Mouse (Mus musculus) right cerebral cortex, adult 18-20 months (tissue): ENCODE measurements around the gene Tnip2.
A peak's percentile ranks its signal among the peaks of the same experiment; 100 is the strongest.

ENCODE experiments used
- DNase-seq: peaks from one replicate; pipeline ENCODE4 v3.0.0; 2022; ENCODE audit warnings: mixed read lengths

The Tnip2 gene

DNA sequence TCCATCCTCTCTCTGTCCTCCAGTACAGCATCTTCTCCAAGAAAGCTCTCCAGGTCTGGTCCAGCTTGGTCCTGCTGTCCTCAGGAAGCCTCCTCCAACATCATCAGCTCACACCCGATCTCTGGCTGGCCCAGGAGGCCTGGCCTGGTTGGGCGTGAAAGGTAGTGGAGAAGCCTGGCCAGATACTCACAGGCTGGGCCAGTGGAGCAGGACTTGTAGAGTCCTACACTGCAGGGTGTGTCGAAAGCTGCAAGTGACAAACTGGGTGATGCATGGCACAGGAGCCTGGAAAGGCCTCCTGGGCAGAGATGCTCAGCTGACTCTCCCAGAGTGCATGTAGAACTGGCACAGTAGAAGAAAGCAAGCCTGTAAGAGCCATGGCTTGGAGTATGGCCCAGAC is 7.5 kb upstream of the Tnip2 start:
- DNase-seq = no peak

DNA sequence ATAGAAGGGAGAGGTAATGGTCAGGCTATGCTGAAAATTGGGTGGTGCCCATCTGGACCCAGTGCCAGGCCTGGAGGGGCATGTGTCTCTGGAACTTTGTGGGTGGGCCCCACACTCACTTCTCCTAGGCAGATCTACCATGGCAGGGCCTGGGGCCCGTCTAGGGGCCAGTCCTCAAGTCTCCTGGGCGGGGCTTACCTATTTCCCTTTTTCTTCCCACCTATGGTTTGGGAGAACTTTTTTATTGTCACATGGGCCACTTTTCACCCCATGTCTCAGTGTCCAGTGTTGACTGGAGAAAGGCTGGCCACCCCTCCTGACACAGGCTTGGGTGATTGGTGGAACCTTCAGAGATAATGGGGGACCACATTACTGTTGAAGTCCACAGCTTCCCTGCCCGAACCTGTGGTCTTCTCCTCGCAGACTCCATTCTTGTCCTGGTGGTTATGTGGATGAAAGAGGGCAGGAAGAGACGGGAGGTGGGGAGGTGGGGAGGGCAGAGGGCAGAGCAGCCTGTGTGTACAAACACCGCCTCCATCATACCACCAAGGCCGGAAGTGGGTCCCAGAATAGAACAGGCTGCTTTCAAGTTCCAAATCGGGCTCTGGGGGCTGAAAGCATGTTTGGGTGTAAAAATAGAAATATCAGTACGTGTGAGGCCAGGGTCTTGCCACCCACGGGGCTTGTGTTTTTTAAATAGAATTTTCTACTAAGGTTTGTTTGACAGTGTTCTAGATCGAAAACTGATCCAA is 6.8 kb upstream of the Tnip2 start:
- DNase-seq = no peak

DNA sequence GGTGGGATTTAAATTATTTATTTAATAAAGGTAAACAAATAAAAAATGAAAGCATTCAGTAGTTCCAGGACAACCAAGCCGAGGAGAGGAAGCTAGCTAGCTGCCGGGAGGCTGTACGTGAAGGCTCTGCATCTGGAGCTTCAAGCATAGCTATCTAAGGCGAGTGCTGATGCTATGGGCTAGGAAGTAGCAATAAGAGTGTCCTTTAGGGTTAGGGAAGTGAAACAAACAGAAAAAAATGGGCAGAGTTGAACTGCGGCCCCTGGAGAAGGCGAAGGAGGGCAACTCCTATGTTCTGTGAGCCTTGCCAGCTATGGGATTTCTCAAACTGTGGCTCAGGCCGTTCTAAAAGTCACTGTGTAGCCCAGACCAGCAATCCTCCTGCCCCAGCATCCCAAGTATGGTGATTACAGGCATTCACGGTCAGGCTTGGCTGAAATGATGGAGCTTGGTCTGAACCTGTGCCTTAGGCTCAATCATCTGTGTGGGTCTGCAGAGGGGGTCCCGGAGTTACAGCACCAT is 5.7 kb upstream of the Tnip2 start:
- no peak for DNase-seq

DNA sequence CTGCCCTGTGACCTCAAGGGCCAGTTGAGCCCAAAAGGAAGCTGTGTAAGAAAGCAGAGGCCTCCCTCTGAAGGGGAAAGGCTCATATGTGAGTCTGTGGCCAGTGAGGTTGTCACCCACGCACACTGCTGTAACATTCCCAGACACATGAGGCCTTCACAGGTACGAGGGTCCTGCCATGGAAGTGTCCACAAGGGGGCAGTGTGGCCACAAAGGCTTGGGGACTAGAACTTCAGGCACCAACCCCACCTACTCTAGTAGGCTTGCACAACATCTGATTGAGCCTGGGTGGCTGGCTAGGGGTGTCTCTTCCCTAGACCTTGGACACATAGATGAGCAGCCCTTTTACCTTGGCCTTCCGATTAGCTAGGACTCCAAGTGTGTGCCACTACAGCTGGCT is 4.1 kb upstream of the Tnip2 start:
- DNase-seq = peak; percentile 74

DNA sequence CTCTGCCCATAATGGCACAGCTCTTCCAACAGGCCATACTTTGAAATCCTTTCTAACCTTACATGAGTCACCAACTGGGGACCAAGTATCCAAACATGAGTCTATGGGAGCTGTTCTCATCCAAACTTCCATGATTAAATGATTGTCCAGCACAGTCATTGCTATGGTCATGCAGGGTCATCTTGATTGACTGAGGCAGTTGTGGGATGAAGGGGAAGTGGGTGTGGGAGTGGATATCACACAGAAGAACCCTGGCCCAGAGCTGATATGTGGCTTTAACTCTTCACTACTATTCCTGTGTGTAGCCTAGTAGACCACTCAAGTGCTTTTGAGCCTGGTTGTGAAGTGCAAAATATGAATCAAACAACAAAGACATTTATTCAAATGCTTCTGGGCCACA is 1.3 kb upstream of the Tnip2 start:
- no peak for DNase-seq

DNA sequence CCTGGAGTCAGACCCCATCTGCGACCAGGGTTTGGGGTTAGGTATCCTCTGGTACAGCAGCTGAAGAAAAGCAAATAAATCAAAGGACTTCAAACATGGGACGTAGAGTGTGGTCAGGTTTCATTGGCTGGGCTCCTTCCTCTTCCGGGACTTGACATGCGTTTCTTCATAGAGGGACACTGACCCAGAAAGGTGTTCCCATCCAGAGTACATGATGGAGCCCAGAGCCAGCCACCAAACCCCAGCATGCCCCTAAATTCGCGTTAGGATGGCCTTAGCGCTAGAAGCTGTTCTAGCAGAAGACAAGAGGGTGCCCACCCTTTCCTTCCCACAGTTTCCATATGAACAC is 401 bp upstream of the Tnip2 start:
- no peak for DNase-seq

DNA sequence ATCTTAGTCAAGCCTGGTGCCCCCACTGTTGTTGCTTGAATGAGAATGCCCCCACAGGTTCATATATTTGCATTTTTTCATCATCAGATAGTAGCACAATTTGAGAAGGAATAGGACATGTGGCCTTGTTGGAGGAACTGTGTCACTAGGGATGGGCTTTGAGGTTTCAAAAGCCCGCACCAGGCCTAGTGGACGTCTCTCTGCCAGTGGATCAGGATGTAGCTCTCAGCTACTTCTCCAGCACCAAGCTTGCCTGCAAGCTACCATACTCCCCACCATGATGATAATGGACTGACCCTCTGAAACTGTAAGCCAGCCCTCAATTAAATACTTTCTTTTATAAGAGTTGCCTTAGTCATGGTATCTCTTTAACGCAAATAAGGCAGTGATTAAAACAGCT is 1.3 kb downstream of the Tnip2 start:
- DNase-seq = no peak

DNA sequence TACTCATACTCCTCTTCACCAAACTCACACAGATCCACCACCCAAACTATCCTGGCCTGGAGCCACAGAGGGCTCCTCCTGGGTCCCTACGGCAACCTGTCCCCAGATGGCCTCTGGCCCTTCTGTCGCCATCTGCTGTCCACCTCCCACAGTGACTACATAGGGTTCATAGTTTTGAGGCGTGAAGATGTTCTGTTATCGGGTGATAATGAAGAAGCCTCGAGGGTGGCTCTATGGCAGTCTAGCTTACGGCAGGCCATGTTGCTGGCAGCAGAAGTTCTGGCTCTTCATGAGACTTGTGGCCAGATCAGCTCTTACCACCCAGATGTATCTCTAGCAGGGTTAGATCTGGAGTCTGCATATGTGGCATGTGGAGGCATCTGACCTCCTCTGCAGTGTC is 11.0 kb downstream of the Tnip2 start:
- DNase-seq = no peak

DNA sequence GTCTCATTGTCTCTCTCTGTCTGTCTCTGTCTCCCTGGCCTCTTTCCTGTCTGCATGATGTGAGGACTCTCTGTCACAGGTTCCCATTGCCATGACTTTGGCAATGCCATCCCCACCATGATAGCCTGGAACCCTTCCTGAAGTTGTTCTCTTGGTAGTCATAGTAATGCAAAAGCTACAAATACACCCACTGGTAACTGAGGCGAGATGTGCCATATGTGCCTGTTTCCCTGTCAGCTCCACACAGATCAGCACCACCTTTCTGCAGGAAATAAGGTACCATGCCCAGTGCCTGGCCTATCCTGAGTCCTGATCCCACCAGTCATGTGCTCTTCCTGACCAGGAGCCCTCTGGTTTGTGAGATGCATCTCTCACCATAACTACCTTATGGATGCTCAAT is 11.4 kb downstream of the Tnip2 start:
- no peak for DNase-seq

DNA sequence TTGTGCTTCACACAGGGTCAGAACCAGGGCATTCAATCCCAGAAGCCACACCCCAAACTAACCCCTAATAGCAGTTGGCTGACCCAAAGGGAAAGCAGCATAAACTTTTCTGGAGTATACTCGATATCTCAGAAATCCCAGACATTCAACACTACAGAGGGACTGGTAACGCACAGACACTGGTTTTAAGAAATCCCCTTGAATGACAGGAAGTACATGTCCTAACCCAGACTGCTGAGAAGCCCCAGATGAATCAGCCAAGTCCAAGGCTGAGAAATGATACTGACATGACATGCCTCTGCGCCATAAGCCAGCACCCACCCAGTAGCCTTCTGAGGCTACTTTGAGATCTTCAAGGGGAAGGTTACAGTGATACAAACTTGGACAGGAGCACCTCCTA is 12.2 kb downstream of the Tnip2 start:
- no peak for DNase-seq

DNA sequence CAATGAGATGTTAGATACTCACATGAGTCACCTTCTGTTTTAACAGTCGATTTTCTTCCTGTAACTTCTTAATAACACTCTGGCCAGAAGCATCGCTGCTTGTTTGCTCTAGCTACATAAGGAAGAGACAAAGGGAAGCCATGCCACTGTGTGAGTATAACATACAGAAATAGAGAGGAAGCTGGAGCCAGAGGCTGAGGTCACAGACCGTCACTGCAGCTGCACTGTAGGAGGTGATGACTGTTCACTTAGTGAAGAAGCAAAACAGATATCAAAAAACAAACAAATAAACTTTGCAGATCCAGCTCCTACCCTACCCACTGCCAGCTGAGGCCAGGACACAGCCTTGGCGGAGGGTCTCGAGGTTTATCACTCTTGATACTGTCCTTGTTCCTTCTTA is 12.9 kb downstream of the Tnip2 start:
- no peak for DNase-seq

DNA sequence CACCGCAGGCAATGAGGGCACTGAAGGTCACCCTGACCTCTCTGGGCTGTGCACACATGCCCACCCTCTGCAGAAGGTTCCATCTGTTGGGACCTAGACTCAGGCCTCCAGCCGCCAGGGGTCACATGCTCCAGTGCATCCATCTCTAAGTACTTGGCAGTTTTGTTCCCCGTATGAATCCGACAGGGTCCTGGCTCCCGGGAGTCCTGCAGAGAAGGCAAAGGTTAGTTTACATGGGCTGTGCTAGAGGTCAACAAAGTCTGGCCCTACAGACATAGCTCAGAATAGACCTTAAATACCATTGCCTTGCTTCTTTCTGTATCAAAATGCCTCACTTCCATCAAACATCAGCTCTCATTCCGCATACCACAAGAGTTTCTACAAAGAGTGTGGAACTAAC is 17.0 kb downstream of the Tnip2 start:
- no peak for DNase-seq

DNA sequence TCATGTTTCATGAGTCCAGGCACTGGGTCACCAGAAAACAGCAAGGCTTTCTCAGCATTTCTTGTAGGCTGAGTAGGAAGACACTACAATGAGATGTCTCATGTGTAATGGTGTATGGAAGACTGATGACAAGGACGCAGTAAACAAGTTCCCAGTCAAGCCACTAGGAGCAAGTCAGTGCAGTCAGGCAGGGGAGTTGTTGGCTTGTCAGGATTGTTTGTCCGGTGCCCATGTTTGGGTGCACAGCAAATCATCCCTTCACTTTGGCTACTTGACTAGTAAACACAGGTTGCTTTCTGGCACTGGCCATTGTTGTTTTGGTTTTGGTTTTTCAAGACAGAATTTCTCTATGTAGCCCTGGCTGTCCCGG is 24.4 kb downstream of the Tnip2 start:
- DNase-seq = no peak

DNA sequence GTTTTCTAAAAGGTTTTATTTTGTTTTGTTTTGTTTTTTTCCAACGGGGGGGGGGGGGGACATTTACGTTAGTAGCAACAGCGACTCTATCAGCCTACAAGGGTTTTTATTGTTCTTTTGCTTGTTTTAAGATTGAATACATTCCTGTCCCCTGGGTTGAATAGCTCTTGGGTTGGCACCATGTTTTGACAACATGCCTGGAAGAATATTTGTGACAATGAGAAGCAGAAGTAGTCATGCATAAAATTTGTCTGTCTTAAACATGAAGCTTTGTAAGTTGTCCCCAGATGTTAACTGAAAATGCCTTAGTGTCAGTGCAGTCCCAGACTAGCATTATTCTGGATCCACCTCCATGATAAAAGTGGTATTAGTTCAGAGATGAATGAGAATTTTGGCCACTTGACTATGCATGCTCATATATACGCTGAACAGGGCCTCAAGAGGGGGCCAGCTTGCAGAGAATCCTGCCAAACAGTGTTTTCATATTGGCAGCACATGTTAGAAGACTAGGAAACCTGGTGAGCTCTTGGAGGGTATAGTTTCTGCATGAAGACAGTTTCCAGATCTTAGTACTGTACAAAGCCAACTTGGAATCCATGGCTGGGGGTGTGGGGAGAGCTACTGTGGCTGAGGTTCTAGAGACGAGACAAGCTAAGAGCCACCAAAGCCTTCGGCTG is 24.9 kb downstream of the Tnip2 start:
- DNase-seq = no peak

DNA sequence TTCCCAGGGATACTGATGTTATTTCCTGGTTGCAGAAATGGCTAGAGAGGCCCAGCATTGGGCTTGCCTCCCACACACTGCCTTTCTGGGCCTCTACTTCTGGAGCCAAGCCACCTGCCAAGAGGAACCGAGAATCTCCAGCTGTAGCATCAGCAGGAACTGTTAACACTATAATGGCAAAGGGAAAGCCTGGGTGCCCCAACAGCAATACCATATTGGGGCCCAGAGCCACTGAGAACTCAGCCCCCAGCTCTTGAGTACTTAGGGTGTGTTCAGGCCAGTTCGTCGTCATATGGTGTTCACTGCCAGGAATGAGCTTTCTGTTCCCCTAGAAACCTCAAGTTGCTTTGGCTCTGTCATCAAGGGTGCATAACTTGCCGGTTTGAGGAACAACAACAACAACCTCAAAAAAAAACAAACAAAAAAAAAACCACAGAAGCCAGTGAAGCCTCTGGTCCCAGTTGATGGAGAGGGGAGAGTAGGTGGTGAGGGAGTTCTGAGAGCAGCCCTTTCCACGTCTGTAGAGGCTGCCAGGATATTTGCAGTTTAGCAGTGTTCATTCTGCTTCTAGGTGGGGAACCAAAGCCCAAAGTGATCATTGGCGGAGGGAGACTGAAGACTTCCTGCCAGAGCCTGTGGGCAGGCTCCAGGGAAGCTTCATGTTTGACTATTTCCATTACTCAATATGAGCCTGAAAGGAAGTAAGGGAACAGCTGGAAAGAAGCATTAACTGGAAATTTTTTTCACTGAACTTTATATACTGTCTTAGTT is 26.3 kb downstream of the Tnip2 start:
- peak; percentile 43 for DNase-seq

DNA sequence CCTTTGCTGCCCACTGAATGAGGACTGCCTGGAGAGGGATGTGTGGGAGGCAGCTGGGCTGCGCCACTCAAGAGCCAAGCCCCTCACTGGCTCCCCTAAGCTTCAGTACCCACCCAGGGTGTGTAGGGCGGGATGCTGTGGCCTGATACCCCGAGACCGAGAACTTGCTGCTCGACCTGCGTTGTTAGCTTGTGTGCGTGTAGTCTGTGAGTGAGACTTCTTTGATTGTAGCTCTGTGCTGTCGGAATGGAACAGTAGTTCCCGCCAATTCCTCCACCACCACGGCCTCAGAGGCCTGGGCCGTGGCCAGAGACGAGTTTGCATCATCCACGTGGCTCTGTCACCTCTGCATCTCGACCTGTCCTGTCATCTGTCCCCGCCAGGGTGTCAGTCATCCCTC is 28.1 kb downstream of the Tnip2 start:
- DNase-seq = no peak

DNA sequence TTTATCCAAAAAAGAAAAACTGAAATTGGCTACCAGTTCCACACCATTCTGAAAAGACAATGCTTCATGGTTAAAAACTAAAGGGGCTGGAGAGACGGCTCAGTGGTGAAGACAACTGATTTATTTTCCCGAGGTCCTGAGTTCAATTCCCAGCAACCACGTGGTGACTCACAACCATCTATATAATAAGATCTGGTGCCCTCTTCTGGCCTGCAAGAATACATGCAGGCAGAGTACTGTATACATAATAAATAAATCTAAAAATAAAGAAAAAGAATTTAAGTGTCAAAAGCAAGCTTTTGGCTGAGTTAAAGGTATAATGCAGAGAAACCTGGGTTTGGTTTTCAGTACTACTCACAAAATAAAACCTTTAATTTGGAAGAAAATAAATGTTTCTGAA is 32.9 kb downstream of the Tnip2 start:
- no peak for DNase-seq

DNA sequence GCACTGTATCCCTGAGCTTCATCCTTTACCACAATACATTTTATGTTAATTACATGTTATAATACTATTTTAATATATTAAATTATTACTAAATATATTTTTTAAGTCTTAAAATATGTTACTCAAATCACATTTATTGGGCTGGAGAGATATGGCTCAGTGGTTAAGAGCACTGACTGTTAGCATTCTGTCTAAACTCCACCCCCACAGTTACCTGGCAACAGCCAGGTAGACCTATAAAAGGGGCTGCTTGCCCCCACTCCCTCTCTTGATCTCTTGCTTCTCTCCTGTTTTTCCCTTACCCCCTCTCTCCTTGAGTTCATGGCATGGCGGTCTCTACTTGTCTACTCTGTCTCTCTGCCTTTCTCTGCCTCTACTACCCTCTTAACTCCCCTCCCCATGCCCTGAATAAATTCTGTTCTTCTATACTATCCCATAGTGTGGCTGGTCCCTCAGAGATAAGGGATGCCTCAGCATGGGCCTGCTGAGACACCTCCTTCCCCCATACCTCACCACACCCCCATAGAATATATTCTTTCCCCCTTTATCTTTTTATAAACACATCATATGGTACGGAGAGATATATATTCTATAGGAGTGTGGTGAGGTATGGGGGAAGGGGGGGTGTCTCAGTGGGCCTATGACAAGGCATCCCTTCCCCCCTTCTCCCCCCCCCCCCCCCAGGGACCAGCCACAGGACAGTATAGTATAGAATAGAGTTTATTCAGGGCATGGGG is 45.6 kb downstream of the Tnip2 start:
- no peak for DNase-seq

DNA sequence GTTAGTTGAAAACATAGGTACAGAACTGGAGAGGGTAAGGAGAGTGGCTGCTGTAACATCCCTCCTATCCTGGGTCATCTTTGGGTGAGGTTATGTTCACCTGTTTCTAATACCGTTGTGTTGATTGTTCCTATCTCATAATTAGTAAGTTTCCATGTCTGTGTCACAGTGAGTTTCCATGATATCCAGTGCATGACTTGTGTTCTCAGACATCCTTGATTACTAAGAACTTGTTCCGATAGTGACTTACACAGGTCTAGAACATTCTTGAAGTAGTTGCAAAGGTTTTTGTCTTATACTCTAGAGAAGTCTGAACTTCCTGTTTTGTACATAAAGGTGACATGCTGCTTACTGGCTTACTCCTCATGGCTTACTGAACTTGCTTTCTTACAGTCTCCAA is 47.1 kb downstream of the Tnip2 start:
- no peak for DNase-seq

DNA sequence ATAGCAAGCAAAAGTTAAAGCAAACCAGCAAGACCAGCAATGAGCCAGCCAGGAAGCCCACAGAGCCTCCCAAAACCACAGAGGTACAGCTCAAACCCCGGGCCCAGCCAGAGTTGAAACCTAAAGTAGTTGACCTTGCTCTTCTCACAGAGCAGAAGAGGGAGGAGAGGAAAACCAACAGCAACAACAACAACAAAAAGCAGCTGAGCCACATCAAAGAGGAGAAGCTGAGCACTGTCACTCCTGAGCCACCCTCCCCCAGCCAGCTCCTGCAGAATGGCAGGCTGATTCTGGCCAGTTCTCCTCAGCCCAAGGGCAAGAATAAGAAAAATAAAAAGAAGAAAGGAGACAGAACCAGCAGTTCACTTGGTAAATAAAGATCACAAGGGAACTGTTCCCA is 47.7 kb downstream of the Tnip2 start:
- DNase-seq = no peak

DNA sequence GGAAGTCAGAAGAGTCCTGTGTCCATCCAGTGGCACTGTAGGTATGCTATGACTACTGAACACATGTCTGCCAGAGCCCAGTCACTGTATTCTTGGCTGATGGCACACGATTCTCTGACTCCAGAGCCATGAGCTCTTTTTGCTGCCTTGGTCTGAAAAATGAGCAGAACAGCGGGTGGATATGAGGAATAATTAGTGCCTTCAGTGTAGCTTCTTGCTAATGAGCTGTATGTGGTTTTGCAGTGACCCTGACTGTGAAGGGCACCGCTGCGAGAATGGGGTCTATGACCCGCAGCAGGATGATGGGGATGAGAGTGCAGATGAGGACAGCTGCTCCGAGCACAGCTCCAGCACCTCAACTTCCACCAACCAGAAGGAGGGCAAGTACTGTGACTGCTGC is 52.0 kb downstream of the Tnip2 start:
- no peak for DNase-seq

DNA sequence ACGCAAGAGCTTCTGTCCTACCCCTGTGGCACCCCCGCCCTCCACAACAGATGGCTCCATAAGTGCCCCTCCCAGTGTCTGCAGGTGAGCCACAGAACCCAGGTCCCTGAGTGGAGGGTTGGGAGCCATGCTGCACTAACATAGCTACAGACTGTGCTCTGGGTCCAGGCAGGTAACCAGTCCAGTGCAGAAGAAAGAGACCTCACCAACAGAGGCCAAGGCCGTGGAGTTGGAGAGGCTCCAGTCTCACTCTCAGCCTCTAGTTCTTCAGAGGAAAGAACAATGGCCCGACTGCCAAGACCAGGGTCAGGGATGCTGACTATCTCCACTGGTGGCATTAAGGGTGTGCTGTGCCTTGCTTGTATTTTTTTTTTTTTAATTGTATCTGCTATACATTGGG is 52.5 kb downstream of the Tnip2 start:
- DNase-seq = no peak

DNA sequence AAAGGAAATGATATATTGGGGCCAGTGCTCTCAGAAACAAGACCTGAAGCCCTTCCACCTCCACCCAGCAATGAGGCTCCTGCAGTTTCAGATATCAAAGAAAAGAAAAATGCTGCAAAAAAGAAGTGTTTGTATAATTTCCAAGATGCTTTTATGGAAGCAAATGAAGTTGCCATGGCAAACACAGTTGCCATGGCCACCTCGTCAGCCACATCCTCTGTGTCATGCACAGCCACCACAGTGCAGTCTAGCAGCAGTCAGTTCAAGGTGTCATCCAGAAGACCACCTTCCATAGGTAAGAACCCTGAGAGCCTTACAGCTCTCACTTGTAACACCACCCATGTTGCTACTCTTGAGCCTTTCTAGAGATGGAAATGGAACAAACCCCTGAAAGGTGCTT is 54.8 kb downstream of the Tnip2 start:
- DNase-seq = peak; percentile 14
